Mouse (Mus musculus): Measurements from ENCODE around the gene Fars2.

Gene Fars2

GRCm38 (mm10) chr13:36731016-36731930, 614.1 kb downstream of the Fars2 start:
- DNase-seq (ENCODE audit: low spot score in 2 of 2): peak; percentile 61 to 62

GRCm38 (mm10) chr13:36731931-36732461, 614.8 kb downstream of the Fars2 start:
- peak; percentile 42 to 50 for DNase-seq (ENCODE audit: low spot score in 2 of 2)

GRCm38 (mm10) chr13:36732891-36733490, 615.8 kb downstream of the Fars2 start:
- no peak for DNase-seq (ENCODE audit: low spot score in 2 of 2)

- no peak for DNase-seq (ENCODE audit: low spot score in 2 of 2)
Measured at GRCm38 (mm10) chr13:36733566-36733965, 616.4 kb downstream of the Fars2 start.

GRCm38 (mm10) chr13:36733989-36734690, 616.9 kb downstream of the Fars2 start:
- peak in 1 of 2 experiments; percentile 45 for DNase-seq (ENCODE audit: low spot score in 2 of 2)

GRCm38 (mm10) chr13:36734731-36735571, 617.7 kb downstream of the Fars2 start, which contains the start of gene Nrn1:
TSS of gene Nrn1 (minus strand) at chr13:36735131.
- DNase-seq (ENCODE audit: low spot score in 2 of 2): peak; percentile 62 to 65

- DNase-seq (ENCODE audit: low spot score in 2 of 2): peak; percentile 81 to 82
Measured at GRCm38 (mm10) chr13:36735901-36736618, 618.8 kb downstream of the Fars2 start.

- DNase-seq (ENCODE audit: low spot score in 2 of 2): peak in 1 of 2 experiments; percentile 37
Measured at GRCm38 (mm10) chr13:36736619-36736996, 619.4 kb downstream of the Fars2 start.

GRCm38 (mm10) chr13:36750056-36750455, 632.8 kb downstream of the Fars2 start:
- no peak for DNase-seq (ENCODE audit: low spot score in 2 of 2)

GRCm38 (mm10) chr13:36751861-36752260, 634.6 kb downstream of the Fars2 start:
- no peak for DNase-seq (ENCODE audit: low spot score in 2 of 2)

GRCm38 (mm10) chr13:36766801-36767200, 649.6 kb downstream of the Fars2 start:
- no peak for DNase-seq (ENCODE audit: low spot score in 2 of 2)

Measured in right cerebral cortex, postnatal 10 days (tissue).